Mouse (Mus musculus) gastrocnemius, postnatal 36 days (tissue): Measurements from ENCODE around the gene Slc6a13. TPM values are rescaled to one million over a fixed set of nuclear protein-coding genes. Genes with fewer than 3 reads are reported as not detected.

Experiments
- DNase-seq, 2 experiments: peaks; one replicate each; pipeline ENCODE4 v3.0.0; 2022
- intact Hi-C: fragments of 180-260 bp; cut with DNase I; formaldehyde crosslinking; loops from one replicate; pipeline ENCODE4 v1.15.1; 2025
- total RNA-seq, 2 experiments: library from RNA; stranded (reverse); gene quantifications; 2 replicates each; pipeline ENCODE4 v1.2.3; 2021

The Slc6a13 gene
- total RNA-seq, 2 experiments from 2014 or later = 0.23 to 0.32 TPM

DNA sequence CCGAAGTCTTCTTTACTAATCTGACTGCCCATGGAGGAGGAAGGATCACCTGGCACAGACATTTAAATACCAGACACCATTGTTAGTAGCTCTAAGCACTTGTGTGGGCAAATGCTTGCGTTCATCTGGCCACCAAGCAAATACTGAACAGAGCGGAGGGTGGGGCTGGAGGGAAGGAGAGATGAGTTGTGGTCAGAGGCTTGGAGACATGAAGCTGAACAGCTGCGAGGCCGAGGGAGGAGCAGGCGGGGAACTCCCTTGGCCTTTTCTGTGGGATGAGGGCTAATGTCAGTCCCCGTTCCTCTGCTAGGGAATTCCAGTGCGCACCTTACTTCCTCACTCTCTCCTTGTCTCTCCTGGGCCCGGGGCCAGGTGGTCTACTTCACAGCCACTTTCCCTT lies 25.7 kb downstream of the Slc6a13 start:
- DNase-seq = no peak
- intact Hi-C loops = no loop called here

DNA sequence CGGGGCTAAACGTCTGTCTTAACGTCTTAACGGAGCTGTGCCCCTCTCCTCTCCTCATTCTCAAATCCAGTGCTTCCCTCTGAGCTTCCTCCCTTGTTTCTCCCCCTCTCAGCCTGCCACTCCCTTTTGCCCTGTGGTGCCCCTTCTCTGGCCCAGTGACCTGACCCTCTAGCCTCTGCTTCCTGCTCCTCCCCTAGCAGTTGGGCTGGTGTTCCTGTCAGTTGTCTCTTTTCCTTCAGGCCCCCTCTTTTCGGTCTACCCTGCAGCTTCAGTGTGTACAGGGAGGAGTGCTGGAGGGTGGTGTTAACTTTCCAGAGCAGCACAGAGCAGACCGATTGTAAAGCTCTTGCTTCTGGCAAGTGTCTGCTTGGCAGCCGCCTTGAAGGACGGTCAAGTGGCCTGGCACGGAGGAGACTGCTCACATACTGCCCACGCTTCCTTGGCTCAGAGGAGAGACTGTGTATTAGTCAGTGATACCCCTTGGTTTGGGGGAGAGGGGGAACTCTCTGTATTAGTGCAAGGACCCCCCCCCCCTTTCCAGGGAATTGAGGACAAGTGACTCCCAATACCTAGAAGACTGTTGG lies 26.6 kb downstream of the Slc6a13 start:
- no peak for DNase-seq
- intact Hi-C loops = no loop called here

DNA sequence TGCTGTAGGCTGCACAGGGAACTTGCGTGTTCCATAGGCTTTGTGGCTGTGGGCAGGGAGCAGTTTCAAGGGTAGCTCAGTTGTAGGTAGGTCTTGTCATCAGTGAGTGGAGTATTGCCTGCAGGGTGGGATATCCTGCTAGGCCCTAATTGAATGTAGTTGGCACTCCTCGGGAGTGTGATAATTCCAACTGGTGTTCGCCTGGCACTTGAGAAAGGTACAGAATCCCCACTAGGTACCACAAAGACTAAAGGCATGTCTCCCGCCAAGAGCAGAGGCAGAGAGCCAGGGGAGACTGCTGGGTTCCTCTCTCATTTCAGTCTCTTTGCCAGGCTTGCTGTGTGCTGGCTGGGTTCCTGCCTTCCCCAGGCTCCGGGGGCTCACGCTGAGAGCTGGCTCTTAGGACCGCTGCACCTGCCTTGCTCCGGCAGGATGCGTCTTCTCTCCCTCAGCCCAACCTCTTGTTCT lies 28.4 kb downstream of the Slc6a13 start:
- intact Hi-C loops = no loop called here
- DNase-seq = no peak

DNA sequence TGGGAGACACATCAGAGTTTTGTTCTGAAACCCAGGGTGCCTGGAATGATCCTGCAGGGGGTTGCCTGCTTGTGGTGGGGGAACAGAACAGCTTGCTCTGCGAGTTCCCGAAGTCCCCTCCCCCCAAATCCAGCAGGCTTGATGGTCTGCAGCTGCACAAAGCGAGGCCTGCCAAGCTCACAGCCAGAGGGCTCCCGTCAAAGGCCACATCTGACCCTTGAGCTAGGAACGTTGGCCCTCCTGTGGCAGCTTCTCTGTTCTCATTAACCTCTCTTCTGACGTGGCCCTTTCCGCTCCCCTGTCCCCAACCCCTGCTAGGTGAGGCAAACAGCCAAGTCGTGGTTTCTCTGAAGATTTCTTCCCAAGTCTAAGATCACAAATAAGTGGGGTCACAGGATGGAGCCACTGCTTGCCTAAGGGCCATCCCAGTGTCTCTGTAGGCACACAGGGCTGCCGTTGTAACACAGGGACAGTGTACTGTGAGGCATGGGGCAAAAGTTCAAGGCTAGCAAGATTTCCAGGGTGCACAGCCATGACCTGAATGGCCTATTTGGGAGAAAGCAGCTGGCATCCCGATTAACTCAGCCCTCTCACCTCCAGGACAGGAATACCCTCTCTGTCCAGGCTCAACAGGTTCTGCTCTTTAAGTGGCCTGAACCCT lies 30.0 kb downstream of the Slc6a13 start:
- no peak for DNase-seq
- intact Hi-C loops = loop anchor here (10.0 kb wide), 1 partner anchor 385 kb away; no protein-coding TSS in a partner anchor

DNA sequence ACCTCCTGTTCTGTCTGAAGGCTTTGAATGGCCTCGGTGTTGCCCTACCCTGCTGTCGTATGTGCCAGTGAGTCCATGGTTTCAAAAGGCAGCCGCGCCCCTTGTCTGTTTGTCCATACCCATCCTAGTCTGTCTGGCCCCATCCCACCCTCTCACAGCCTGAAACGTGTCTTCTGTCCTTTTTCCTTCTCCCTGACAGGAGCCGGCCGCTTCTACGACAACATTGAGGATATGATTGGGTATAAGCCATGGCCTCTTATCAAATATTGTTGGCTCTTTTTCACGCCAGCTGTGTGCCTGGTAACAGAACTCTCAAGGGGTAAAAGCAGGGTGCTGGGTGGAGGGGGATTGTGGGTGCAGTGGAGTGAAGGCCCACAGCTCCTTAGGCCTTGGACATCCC lies 35.8 kb downstream of the Slc6a13 start:
- DNase-seq = no peak
- intact Hi-C loops = loop anchor here (10.0 kb wide), 1 partner anchor 391 kb away; no protein-coding TSS in a partner anchor

DNA sequence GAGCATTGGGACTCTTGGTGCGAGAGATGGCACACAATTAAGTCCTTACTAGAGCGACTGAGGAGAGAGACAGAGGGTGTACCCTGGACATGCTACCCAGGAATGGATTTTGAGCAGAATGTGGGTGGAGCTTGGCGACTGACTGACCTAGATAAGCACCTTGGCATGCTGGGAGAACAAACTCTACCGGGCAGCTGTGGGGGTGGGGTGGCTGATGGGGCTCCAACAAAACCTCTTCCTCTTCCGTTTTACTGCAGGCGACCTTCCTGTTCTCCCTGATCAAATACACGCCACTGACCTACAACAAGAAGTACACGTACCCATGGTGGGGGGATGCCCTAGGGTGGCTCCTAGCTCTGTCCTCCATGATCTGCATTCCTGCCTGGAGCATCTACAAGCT lies 36.5 kb downstream of the Slc6a13 start:
- DNase-seq = no peak
- intact Hi-C loops = loop anchor here (10.0 kb wide), 1 partner anchor 392 kb away; no protein-coding TSS in a partner anchor

DNA sequence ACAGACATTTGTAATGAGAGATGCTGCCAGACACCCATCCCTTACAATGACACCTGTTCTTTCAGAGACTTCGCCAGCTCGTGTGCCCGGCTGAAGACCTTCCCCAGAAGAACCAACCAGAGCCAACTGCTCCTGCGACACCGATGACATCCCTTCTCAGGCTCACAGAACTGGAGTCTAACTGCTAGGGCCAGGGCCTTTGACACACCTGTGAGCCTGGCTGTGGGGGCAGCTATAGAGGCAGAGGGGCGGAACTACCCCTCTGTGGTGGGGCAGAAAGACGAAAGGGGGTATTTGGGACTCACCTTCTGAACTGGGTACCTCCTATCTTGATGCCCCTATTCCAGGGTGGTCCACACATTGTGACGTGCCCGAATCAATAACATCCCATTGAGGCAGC lies 37.2 kb downstream of the Slc6a13 start:
- intact Hi-C loops = loop anchor here (10.0 kb wide), 1 partner anchor 392 kb away; no protein-coding TSS in a partner anchor
- no peak for DNase-seq

DNA sequence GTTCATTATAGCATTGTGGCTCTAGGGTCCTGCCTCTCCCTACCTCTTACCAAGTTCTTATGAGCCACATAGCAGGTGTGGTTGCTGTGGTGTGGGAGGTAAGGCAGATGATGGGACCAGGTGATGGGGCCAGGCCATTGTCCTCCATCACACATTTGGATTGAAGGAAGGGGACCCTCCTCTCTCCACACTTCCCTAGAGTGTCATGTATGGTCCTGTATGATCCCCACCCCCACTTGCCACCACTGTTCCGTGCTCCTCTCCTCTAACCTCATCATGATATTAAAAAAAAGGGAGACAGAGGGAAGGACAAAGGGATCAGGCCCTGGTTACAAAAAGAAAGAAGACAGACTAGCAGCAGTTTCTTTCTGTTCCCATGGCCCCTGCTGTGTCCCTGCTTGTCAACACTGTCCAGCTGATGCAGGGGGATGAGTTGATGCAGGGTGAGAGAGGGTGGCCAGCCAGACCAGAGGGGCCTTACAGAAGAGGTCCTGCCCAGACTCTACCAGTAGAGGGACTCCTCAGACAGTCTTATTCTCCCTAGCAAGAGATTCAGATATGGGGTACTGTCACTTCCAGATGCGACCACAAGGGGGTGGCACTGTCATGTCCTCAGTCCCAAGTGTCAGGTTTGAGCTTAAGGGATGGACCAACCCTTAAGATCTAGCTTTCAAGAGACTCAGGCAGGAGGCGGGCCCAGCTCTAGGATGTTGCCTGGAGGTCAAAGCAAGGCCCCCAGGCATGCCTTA lies 37.9 kb downstream of the Slc6a13 start:
- peak; percentile 78 to 80 for DNase-seq
- intact Hi-C loops = loop anchor here (1.0 to 10.0 kb wide), 3 partner anchors 29 to 393 kb away; no protein-coding TSS in a partner anchor

DNA sequence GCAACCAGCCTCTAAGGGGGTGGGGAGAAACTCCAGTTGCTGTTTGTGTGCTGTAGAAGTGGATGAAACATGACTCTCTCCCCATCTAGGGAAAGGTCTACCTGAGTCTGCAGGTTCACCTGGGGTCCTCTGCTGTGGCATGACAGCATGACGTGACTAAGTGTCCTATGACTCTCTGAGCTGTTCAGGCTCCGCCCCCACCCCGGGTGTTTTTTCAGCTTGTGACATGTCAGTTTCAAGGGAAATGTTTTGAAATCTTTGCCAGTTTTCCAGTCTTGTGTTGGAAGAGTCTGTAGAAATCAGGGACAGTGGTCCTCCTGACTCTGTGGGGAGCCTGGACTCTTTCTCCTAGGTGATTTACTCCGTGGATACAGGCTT lies 38.5 kb downstream of the Slc6a13 start:
- intact Hi-C loops = loop anchor here (1.0 to 10.0 kb wide), 3 partner anchors 28 to 394 kb away; no protein-coding TSS in a partner anchor
- no peak for DNase-seq

DNA sequence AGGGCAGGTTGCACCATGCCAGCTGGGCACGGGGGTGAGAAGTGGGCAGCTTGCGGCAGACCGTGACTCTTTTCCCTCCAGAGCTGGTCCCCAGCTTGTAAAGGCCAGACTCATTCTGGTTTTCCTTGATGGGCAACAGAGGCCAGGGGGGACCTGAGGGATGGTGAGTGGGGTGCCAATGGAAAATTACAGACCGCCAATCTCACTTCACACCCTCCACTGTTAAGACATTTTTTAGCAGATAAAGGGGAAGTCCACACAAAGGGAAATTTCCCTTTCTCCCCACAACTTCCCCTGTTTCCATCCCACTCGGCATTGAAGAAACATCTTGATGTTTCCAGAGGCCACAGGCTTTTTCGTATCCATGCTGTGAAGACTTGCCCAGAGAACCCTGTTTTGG lies 41.6 kb downstream of the Slc6a13 start:
- intact Hi-C loops = no loop called here

DNA sequence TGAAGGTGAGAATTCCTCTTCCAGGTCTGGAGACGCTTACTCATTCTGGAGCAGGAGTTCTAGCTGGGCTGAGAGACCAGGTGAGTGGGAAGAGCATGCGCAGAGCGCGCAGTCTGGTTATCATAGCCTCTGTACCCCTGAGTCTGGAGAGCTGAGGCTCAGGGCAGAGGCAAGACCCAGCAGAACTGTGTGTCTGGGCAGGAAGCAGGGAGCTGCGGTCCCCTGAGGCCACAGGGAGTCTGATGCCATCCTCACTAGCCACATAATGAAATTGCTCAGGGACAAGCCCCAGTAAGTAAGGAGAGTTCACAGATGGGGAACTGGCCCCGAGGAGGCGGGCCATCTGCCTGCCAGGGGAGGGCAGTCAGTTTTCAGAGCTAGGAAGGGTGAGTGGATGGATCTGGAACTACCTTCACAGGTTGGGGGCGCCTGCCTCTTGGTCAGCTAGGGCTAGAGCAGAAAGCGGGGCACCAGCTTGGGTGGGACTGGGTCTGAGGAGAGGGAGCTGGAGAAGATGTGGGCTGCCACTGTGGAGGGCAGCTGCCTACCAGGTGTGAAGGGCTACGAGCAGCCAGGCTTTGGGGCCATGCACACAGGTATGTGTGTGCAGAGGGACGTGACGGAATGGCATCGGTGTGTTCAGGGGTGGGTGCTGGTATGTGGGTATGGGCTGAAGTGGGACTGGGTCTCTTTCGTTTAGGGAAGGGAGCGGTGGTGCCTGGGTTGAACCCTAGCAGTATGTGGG lies 43.2 kb downstream of the Slc6a13 start, which contains the start of gene Slc6a12:
TSS of gene Slc6a12 (plus strand) at position 51 of the 745 bp plus-strand sequence.
- no peak for DNase-seq
- intact Hi-C loops = no loop called here

More for the DNA sequence above, 41.6 kb downstream of the Slc6a13 start:
- no peak for DNase-seq

DNA sequence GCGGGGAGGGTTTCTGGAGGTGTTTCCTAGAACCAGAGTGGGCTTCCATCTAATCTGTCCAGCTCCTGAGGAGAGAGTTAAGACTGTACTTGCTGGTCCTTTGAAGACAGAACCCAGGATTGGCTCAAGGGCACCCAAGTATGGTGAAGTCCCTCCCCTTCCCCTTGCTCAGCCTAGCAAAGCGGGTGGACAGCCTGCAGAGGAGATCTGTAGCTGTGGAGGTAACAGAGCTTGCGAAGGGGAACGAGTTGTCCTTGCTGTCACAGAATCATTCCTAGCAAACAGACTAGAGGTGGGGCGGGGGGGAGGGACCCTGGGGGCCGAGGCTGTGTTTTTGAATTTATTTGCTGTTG lies 43.7 kb downstream of the Slc6a13 start:
- DNase-seq = no peak
- intact Hi-C loops = no loop called here

DNA sequence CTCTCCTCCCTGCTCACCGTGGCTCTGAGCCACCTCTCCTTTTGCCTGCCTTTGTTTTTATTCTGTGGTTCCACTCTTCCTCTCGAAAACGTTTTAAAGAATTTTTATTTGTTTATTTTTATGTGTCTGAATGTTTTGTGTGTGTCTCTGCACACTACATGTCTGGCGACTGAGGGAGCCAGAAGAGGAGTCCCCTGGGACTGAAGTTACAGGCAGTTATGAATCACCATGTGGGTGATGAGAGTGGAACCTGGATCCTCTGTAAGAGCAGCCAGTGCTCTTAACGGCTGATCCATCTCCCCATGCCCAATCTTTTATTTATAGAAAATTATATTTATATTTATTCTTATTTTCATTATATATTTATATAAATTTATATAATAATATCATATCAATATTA lies 44.3 kb downstream of the Slc6a13 start:
- DNase-seq = no peak
- intact Hi-C loops = no loop called here

DNA sequence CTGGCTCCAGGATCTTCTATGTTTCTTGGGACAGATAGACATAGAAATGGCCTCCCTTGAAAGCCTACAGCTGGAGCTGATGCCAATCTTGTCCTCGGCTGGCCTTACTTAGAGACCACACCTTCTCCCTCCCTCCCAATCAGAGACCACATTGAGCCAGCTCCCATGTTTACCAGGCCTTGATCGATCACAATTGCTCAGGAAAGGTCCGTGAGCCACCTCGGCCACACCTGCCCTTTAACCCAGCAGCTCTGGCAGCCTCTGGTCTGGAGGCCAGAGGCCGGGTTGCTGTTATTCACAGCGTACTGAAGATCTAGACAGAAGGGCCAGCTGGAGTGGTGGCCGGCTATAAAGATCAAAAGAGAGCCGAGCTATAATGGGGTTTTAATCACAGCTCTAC lies 46.4 kb downstream of the Slc6a13 start:
- intact Hi-C loops = no loop called here
- no peak for DNase-seq

DNA sequence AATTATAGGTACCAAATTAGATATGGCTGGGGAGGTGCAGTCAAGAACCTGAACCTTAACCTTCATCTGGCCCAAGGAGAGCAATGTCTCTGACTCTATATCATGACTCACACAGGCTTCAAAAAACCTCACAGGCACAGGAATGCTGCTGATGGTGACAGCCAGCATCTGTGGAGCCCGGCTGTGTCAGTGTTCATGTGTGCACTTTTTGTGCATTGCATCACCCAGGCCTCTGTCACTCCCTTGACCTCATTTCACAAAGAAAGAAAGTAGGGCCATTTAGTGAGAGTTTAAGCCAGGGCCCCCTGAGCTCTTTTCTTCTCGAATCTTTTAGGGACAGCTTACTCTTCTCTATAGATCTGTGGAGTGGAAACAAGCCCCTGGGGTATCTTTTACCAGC lies 52.2 kb downstream of the Slc6a13 start:
- intact Hi-C loops = no loop called here
- DNase-seq = no peak

DNA sequence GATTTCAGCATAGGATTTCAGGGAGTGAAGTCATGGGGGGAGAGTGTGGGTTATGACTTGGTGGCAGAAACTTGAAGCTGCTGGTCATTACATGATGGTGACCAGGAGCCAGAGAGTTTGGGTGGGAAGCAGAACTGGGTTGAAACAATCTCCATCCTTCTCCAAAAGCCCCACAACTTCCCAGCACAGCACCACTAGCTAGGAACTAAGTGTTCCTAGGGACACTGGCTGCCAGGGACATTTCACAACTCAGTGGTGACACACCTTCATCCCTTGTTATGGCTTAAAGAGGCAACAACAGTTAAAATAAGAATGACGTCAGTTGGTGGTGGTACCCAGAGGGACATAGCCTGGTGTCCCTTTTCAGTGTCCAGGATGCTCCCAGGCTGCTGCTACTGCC lies 56.0 kb downstream of the Slc6a13 start:
- no peak for DNase-seq
- intact Hi-C loops = no loop called here

DNA sequence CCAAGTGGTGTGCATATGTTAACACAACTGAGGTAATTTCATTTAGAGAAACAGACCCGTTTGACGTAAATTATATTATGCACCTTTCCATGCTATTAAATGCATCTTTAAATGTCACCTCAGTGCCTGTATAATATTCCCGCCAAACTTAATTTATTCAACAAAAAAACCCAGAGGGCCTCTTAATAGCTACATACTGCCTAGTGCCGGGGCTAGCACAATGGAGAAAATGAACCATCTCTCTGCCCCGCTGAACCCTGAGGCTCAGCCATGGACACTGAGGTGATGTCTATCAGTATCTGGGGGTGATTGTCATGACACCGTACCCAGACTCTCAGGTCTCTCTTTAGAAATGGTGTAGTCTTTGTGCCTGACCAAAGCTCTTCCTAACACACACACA lies 57.2 kb downstream of the Slc6a13 start:
- DNase-seq = no peak
- intact Hi-C loops = no loop called here

DNA sequence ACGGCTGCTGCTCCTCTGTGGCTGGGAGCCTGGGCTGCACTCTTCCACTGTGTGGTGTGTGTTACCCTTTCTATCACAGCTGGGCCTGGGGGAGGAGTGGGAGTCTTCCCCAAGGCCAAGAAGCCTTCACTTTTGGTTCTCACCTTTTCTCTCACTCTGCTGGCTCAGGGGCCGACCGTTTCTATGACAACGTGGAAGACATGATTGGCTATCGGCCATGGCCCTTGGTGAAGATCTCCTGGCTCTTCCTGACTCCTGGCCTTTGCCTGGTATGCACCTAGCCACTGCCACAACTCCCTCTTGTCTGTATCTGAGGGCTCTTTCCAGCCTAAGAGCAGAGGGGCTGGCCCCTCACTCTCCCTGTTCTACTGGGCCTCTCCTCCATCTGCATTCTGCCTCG lies 63.0 kb downstream of the Slc6a13 start:
- no peak for DNase-seq
- intact Hi-C loops = loop anchor here (10.0 kb wide), 1 partner anchor 172 kb away; no protein-coding TSS in a partner anchor

DNA sequence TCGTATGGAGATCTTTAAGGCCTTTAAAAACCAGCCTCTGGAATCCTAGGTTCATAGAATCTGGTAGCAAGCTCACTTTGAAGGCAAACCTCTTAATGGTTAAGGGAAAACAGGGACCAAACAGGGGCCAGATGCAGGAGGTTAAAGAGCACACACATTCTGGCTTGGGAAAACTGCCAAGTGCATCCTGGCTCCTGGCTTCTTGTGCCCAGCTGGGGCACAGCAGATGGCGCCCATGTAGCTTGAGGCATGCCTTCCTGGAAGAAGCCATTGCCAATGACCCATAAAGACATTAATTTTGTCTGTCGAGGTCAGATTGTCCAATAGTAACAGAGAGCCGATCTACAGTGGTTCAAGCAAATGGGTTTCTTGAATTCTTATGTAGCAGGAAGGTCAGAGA lies 63.9 kb downstream of the Slc6a13 start:
- intact Hi-C loops = loop anchor here (10.0 kb wide), 1 partner anchor 171 kb away; no protein-coding TSS in a partner anchor
- DNase-seq = no peak

DNA sequence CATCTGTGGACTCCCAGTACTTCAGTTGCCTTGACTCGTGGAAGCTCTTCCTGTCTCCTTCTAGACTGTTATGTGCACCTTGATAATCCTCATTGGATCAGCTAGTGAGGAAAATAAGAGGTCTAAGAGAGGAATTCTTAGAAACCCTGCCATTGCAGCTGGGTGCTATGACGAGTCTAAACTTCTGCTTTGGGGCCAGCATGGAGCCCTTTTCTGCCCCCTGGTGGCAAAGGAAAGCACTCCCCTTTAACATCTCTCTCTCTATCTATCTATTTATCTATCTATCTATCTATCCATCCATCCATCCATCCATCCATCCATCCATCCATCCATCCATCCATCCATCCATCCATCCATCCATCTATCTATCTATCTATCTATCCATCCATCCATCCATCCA lies 66.5 kb downstream of the Slc6a13 start:
- peak in 1 of 2 experiments; percentile 46 for DNase-seq
- intact Hi-C loops = loop anchor here (2.0 to 10.0 kb wide), 3 partner anchors 28 to 168 kb away; no protein-coding TSS in a partner anchor
